Mouse (Mus musculus) heart, embryonic 16.5 days (tissue): ENCODE measurements around the gene Mettl2. TPM values are rescaled to one million over a fixed set of nuclear protein-coding genes. Genes with fewer than 3 reads are reported as not detected.

Source experiments
- ATAC-seq: fragments of 200-750 bp; cut with Nextera tagmentation; replicated peaks from 2 replicates; pipeline ENCODE4 v1.8.0; 2017; ENCODE audit warnings: moderate number of reproducible peaks; ENCODE audit not compliant: insufficient read depth, low FRiP score; ENCODE audit errors: extremely low read depth
- H3K27ac ChIP-seq: fragments of 300-500 bp; sonication (generic); 2 replicates; pipeline ENCODE4 v1.5.1; 2014; ENCODE audit warnings: mild to moderate bottlenecking, low read length, control low read depth, moderate library complexity
- H3K27me3 ChIP-seq: fragments of 300-500 bp; sonication (generic); 2 replicates; pipeline ENCODE4 v1.6.1; 2014; ENCODE audit warnings: low read length, mixed read lengths; ENCODE audit not compliant: control insufficient read depth, insufficient read depth
- H3K36me3 ChIP-seq: fragments of 300-500 bp; sonication (generic); 2 replicates; pipeline ENCODE4 v1.6.1; 2014; ENCODE audit not compliant: control insufficient read depth, insufficient read depth
- H3K4me1 ChIP-seq: fragments of 300-500 bp; sonication (generic); 2 replicates; pipeline ENCODE4 v1.6.1; 2014; ENCODE audit warnings: low read length, mixed read lengths; ENCODE audit not compliant: control insufficient read depth, insufficient read depth
- H3K4me2 ChIP-seq: fragments of 300-500 bp; sonication (generic); 2 replicates; pipeline ENCODE4 v1.6.1; 2014; ENCODE audit warnings: low read depth, mild to moderate bottlenecking, control low read depth, low read length
- H3K4me3 ChIP-seq: fragments of 300-500 bp; sonication (generic); 2 replicates; pipeline ENCODE4 v1.5.1; 2014; ENCODE audit warnings: mild to moderate bottlenecking, control low read depth, low read length
- H3K9ac ChIP-seq: fragments of 300-500 bp; sonication (generic); 2 replicates; pipeline ENCODE4 v1.6.1; 2014; ENCODE audit warnings: low read length, control low read depth
- H3K9me3 ChIP-seq: fragments of 300-500 bp; sonication (generic); replicated peaks from 2 replicates; pipeline ENCODE4 v1.6.1; 2016; ENCODE audit warnings: low read length; ENCODE audit not compliant: control insufficient read depth
- WGBS: fragments of 180-500 bp; shearing (Covaris S2); extraction: QIAGEN DNeasy Blood & Tissue Kit; methylation state at CpG from one replicate; pipeline ENCODE4 v1.1.7; 2014; 5-methylcytosine and 5-hydroxymethylcytosine counted together
- polyA plus RNA-seq: library from polyadenylated mRNA; unstranded; fragments of >200 nt; fragmentation: Nextera tagmentation; extraction: Ambion mirVana; gene quantifications from 2 replicates; pipeline ENCODE4 v1.2.1, GENCODE M21; 2015

Mettl2 gene
- polyA plus RNA-seq, 1 experiment from 2014 or later, result 28.1 TPM

GRCm38 (mm10) chr11:105150691-105151090, 24.5 kb downstream of the Mettl2 start:
- WGBS, result 68% methylated on average over 4 of the region's 4 CpGs
- no peaks in the 10 kb centered on the region for H3K27me3 ChIP-seq
- ATAC-seq, result no peak
- H3K9me3 ChIP-seq, result no peaks in the 10 kb centered on the region
- H3K36me3 ChIP-seq, result no peaks in the 10 kb centered on the region
- no peak overlapping the region for H3K4me3 ChIP-seq
- no peak overlapping the region for H3K9ac ChIP-seq
- H3K27ac ChIP-seq, result no peak overlapping the region
- no peak overlapping the region for H3K4me2 ChIP-seq
- H3K4me1 ChIP-seq, result peaks cover 14% of the 10 kb centered on the region

GRCm38 (mm10) chr11:105151226-105152016, 25.2 kb downstream of the Mettl2 start:
- peaks cover 18% of the 10 kb centered on the region for H3K4me1 ChIP-seq
- no peaks in the 10 kb centered on the region for H3K27me3 ChIP-seq
- no peak overlapping the region for H3K27ac ChIP-seq
- no peak overlapping the region; the same call in 1 of the 2 replicates for H3K9ac ChIP-seq
- no peaks in the 10 kb centered on the region for H3K36me3 ChIP-seq
- no peaks in the 10 kb centered on the region for H3K9me3 ChIP-seq
- peak overlapping the region; percentile 46 for H3K4me2 ChIP-seq
- ATAC-seq, result no peak; the same call in 1 of the 2 replicates
- WGBS, result 25% methylated on average over 18 of the region's 19 CpGs
- no peak overlapping the region for H3K4me3 ChIP-seq

DNA sequence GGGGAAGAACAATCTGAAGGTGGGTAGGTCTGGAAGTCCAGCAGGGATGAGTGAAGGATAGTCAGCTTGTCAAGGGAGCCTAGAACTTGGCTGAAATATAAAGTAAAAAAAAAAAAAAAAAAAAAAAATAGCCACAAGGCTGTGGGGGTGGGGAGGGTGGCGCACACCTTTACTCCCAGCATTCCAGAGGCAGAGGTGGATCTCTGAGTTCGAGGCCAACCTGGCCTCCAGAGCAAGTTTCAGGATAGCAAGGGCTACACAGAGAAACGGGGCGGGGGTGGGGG, 25.7 kb downstream of the Mettl2 start:
- Histone ChIP-seq H3K4me1 (peaks cover 18% of the 10 kb centered on the region), H3K9ac (no peak overlapping the region; the same call in 1 of the 2 replicates), H3K27ac (no peak overlapping the region), H3K4me3 (no peak overlapping the region), H3K27me3 (no peaks in the 10 kb centered on the region), H3K36me3 (no peaks in the 10 kb centered on the region), H3K9me3 (no peaks in the 10 kb centered on the region), H3K4me2 (peak overlapping the region; percentile 46)
- 100% methylated on average over 2 of the region's 4 CpGs for WGBS
- no peak for ATAC-seq

DNA sequence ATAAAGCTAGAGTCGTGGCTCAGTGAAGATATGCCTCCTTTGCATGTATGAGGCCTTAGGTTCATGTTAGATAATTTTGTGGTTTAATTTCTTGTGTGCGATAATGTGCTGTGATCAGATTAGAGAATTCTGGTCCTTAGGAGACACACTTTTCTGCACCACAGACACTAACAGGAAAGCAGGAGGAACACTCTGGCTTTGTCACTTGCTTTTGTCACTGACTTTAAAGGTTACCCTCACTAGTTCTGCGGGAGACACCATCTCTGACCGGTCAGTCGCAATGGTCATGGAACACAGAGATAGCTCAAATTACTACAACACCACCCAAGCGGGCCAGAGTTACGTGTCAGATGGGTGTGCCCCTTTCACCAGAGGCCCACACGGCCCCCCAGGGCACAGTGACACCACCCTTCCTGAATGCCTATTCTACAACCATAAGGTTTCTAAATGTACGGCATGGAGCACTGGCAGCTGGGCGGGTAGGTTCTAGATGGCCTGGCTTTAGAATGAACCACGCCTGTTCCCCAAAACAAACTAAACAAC, 26.2 kb downstream of the Mettl2 start:
- no peaks in the 10 kb centered on the region for H3K27me3 ChIP-seq
- 77% methylated on average over 11 of the region's 11 CpGs for WGBS
- H3K4me2 ChIP-seq, result no peak overlapping the region
- H3K9ac ChIP-seq, result no peak overlapping the region
- ATAC-seq, result no peak
- no peak overlapping the region for H3K27ac ChIP-seq
- H3K9me3 ChIP-seq, result no peaks in the 10 kb centered on the region
- H3K4me3 ChIP-seq, result no peak overlapping the region
- no peaks in the 10 kb centered on the region for H3K36me3 ChIP-seq
- H3K4me1 ChIP-seq, result peaks cover 21% of the 10 kb centered on the region

DNA sequence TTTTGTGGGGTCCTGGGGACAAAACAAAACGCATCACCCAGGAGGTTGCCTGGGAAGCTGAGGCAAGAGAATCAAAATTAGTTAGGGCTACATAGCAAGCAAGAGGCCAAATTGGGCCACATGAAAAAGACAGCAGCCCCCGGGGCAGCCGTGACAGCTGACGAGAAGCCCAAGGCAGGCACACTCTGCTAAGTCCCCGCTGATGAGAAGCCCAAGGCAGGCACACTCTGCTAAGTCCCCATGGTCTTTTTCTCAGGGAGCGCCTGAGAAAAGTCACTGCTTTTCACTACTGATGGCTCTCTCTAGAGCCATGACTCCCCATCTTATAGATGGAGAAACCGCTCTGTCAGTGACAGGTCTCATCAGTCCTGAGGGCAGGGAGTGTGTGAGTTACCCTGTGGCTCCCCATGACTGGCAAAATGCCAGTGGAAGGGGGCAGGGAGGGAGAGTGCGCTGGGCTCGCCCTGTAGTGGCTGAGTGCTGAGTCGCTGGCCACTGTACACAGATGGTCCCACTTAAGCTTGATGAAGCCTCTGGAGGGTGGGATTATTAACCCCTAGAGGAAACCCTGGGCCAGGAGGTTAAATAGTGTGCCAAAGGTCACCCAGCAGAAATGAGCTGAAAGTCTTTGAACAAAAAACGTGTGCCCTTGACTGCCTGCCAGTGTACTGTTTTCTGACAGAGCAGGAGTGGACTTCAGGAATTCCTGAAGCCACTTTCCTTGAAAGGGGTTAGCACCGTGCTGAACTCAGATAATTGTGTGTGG, 27.0 kb downstream of the Mettl2 start:
- 0 out of 2 replicates have a peak overlapping the region, but pooled peaks have one; percentile 25 for H3K9ac ChIP-seq
- WGBS, result 22% methylated on average over 12 of the region's 12 CpGs
- H3K4me3 ChIP-seq, result no peak overlapping the region

DNA sequence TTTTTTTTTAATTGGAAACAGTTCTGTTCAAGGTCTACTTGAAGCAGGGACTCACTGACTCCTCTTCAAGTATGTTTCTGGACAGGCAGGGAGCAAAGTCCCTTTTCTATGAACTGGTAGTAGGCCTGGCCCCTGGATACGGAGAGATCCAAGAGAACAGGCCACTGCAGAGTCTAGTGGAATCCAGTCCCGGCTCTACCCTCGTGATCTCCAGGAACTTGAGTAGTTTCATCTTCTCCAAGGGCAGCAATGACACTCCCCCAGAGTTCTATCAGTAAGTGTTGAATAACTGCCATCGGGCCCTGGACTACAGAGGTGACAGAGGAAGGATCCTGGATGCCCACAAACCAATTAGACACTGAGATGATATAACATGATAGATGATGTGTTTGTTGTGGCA, 29.7 kb downstream of the Mettl2 start:
- peaks cover 21% of the 10 kb centered on the region for H3K4me1 ChIP-seq
- H3K4me3 ChIP-seq, result no peak overlapping the region
- ATAC-seq, result no peak
- no peaks in the 10 kb centered on the region for H3K36me3 ChIP-seq
- H3K4me2 ChIP-seq, result no peak overlapping the region
- no peak overlapping the region for H3K9ac ChIP-seq
- no peaks in the 10 kb centered on the region for H3K9me3 ChIP-seq
- no peaks in the 10 kb centered on the region for H3K27me3 ChIP-seq
- H3K27ac ChIP-seq, result no peak overlapping the region
- 33% methylated on average over 4 of the region's 4 CpGs for WGBS

More for the DNA sequence above, 27.0 kb downstream of the Mettl2 start:
- H3K9me3 ChIP-seq, result no peaks in the 10 kb centered on the region
- ATAC-seq, result peak; percentile 85
- H3K4me1 ChIP-seq, result peaks cover 21% of the 10 kb centered on the region
- H3K36me3 ChIP-seq, result no peaks in the 10 kb centered on the region
- H3K27ac ChIP-seq, result peak overlapping the region; percentile 6; the same call in 1 of the 2 replicates
- H3K4me2 ChIP-seq, result peak overlapping the region; percentile 4; the same call in 1 of the 2 replicates
- no peaks in the 10 kb centered on the region for H3K27me3 ChIP-seq

GRCm38 (mm10) chr11:105156748-105157267, 30.6 kb downstream of the Mettl2 start:
- no peaks in the 10 kb centered on the region for H3K27me3 ChIP-seq
- H3K4me3 ChIP-seq, result peak overlapping the region; percentile 9
- no peaks in the 10 kb centered on the region for H3K9me3 ChIP-seq
- ATAC-seq, result 0 out of 2 replicates have a peak, but pooled peaks have one; percentile 16
- H3K4me2 ChIP-seq, result peak overlapping the region; percentile 44
- peak overlapping the region; percentile 34 for H3K9ac ChIP-seq
- H3K27ac ChIP-seq, result peak overlapping the region; percentile 78
- 53% methylated on average over 19 of the region's 19 CpGs for WGBS
- H3K4me1 ChIP-seq, result peaks cover 21% of the 10 kb centered on the region
- H3K36me3 ChIP-seq, result no peaks in the 10 kb centered on the region

GRCm38 (mm10) chr11:105158047-105158446, 31.8 kb downstream of the Mettl2 start:
- no peak overlapping the region for H3K9ac ChIP-seq
- no peak for ATAC-seq
- peaks cover 5% of the 10 kb centered on the region for H3K9me3 ChIP-seq
- no peak overlapping the region for H3K27ac ChIP-seq
- H3K27me3 ChIP-seq, result no peaks in the 10 kb centered on the region
- peaks cover 16% of the 10 kb centered on the region for H3K4me1 ChIP-seq
- no peak overlapping the region for H3K4me3 ChIP-seq
- no peaks in the 10 kb centered on the region for H3K36me3 ChIP-seq
- no peak overlapping the region for H3K4me2 ChIP-seq
